Mouse (Mus musculus) midbrain, postnatal 0 days (tissue): Measurements from ENCODE around the gene 9130019O22Rik. TPM values are rescaled to one million over a fixed set of nuclear protein-coding genes. Genes with fewer than 3 reads are reported as not detected.
"Not testable (repeated sequence)": the region's sequence is repeated elsewhere in the genome, so short reads cannot be mapped to it uniquely, and the experiment has no call there.

ENCODE experiments used
- ATAC-seq: fragments of 200-750 bp; cut with Nextera tagmentation; 2 replicates; pipeline ENCODE4 v1.8.0; 2017; ENCODE audit warnings: moderate number of reproducible peaks, mild to moderate bottlenecking, moderate TSS enrichment, moderate library complexity; ENCODE audit not compliant: low FRiP score
- DNase-seq: peaks from one replicate; pipeline ENCODE4 v3.0.0-alpha.2; 2015; ENCODE audit warnings: low spot score
- H3K27ac ChIP-seq: fragments of 300-500 bp; sonication (generic); 2 replicates; pipeline ENCODE4 v1.5.1; 2014; ENCODE audit warnings: low read depth, mild to moderate bottlenecking, low read length, mixed read lengths
- H3K27me3 ChIP-seq: fragments of 300-500 bp; sonication (generic); 2 replicates; pipeline ENCODE4 v1.6.1; 2014; ENCODE audit warnings: low read length, control low read depth, mixed read lengths; ENCODE audit not compliant: insufficient read depth
- H3K36me3 ChIP-seq: fragments of 300-500 bp; sonication (generic); 2 replicates; pipeline ENCODE4 v1.6.1; 2014; ENCODE audit warnings: low read length, control low read depth, mixed read lengths; ENCODE audit not compliant: insufficient read depth
- H3K4me1 ChIP-seq: fragments of 300-500 bp; sonication (generic); 2 replicates; pipeline ENCODE4 v1.6.1; 2014; ENCODE audit warnings: mild to moderate bottlenecking, control low read depth, antibody characterized with exemption, low read length, mixed read lengths; ENCODE audit not compliant: insufficient read depth
- H3K4me2 ChIP-seq: fragments of 300-500 bp; sonication (generic); 2 replicates; pipeline ENCODE4 v1.6.1; 2014; ENCODE audit warnings: low read depth, mild to moderate bottlenecking, low read length, mixed read lengths; ENCODE audit not compliant: poor library complexity, severe bottlenecking
- H3K4me3 ChIP-seq: fragments of 300-500 bp; sonication (generic); 2 replicates; pipeline ENCODE4 v1.5.1; 2014; ENCODE audit warnings: low read depth, mild to moderate bottlenecking, low read length, moderate library complexity
- H3K9ac ChIP-seq: fragments of 300-500 bp; sonication (generic); replicated peaks from 2 replicates; pipeline ENCODE4 v1.6.1; 2014; ENCODE audit warnings: mild to moderate bottlenecking, low read length, moderate library complexity, mixed read lengths; ENCODE audit not compliant: poor library complexity, severe bottlenecking
- H3K9me3 ChIP-seq: fragments of 300-500 bp; sonication (generic); 2 replicates; pipeline ENCODE4 v1.6.1; 2016; ENCODE audit warnings: low read length, control low read depth
- CTCF ChIP-seq: IDR thresholded peaks from 2 replicates; pipeline ENCODE4 v1.5.1; 2016; ENCODE audit warnings: antibody characterized with exemption, mild to moderate bottlenecking
- WGBS: fragments of 180-500 bp; shearing (Covaris S2); extraction: QIAGEN DNeasy Blood & Tissue Kit; methylation state at CpG from one replicate; pipeline ENCODE4 v1.1.7; 2014; 5-methylcytosine and 5-hydroxymethylcytosine counted together
- polyA plus RNA-seq: library from polyadenylated mRNA; unstranded; fragments of >200 nt; fragmentation: Nextera tagmentation; extraction: Ambion mirVana; gene quantifications from 2 replicates; pipeline ENCODE4 v1.2.1, GENCODE M21; 2015
- total RNA-seq: library from RNA; depleted of rRNA; stranded (reverse); fragments of >200 nt; gene quantifications from 2 replicates; pipeline ENCODE4 v1.2.3, GENCODE M21; 2014; rRNA removed

The 9130019O22Rik gene
- total and polyA plus RNA-seq, 2 experiments from 2014 or later: 1.4 to 4.0 TPM

GRCm38 (mm10) chr7:127342332-127342731 lies 44.6 kb downstream of the 9130019O22Rik start:
- no peak for ATAC-seq
- H3K4me1 ChIP-seq: peaks cover 3% of the 10 kb centered on the region
- H3K27ac ChIP-seq: no peak overlapping the region
- TF ChIP-seq CTCF: peak; percentile 56
- no peak overlapping the region for H3K4me2 ChIP-seq
- H3K27me3 ChIP-seq: no peaks in the 10 kb centered on the region
- H3K9me3 ChIP-seq: no peaks in the 10 kb centered on the region
- 68% methylated on average over 4 of the region's 4 CpGs for WGBS
- peak; percentile 25 for DNase-seq
- peaks cover 7% of the 10 kb centered on the region; the same call in 1 of the 2 replicates for H3K36me3 ChIP-seq
- H3K4me3 ChIP-seq: no peak overlapping the region
- no peak overlapping the region for H3K9ac ChIP-seq

- H3K4me2 ChIP-seq, H3K4me1 ChIP-seq, ATAC-seq, H3K36me3 ChIP-seq, DNase-seq, H3K9ac ChIP-seq, H3K27ac ChIP-seq, H3K4me3 ChIP-seq, H3K9me3 ChIP-seq, H3K27me3 ChIP-seq: not testable (repeated sequence)
- WGBS: 94% methylated on average over 5 of the region's 6 CpGs
Observed at GRCm38 (mm10) chr7:127341861-127342260, 45.1 kb downstream of the 9130019O22Rik start.

- ATAC-seq (no peak), DNase-seq (no peak)
- no peaks in the 10 kb centered on the region for H3K27me3 ChIP-seq
- H3K27ac ChIP-seq: no peak overlapping the region
- TF ChIP-seq CTCF: no peak
- H3K9me3 ChIP-seq: no peaks in the 10 kb centered on the region
- WGBS: 94% methylated on average over 8 of the region's 8 CpGs
- H3K9ac ChIP-seq: no peak overlapping the region
- peaks cover 7% of the 10 kb centered on the region; the same call in 1 of the 2 replicates for H3K36me3 ChIP-seq
- no peak overlapping the region for H3K4me2 ChIP-seq
- H3K4me3 ChIP-seq: no peak overlapping the region
- peaks cover 3% of the 10 kb centered on the region for H3K4me1 ChIP-seq
Observed at GRCm38 (mm10) chr7:127341356-127341755, 45.6 kb downstream of the 9130019O22Rik start.

- no peaks in the 10 kb centered on the region for H3K9me3 ChIP-seq
- no peak overlapping the region for H3K4me3 ChIP-seq
- H3K36me3 ChIP-seq: no peaks in the 10 kb centered on the region
- H3K9ac ChIP-seq: no peak overlapping the region
- no peak overlapping the region for H3K4me2 ChIP-seq
- DNase-seq (no peak), ATAC-seq (no peak)
- TF ChIP-seq CTCF: no peak
- H3K4me1 ChIP-seq: no peaks in the 10 kb centered on the region
- WGBS: 80% methylated on average over 4 of the region's 4 CpGs
- H3K27me3 ChIP-seq: no peaks in the 10 kb centered on the region
- no peak overlapping the region for H3K27ac ChIP-seq
Observed at GRCm38 (mm10) chr7:127337636-127338035, 49.3 kb downstream of the 9130019O22Rik start.

- Histone ChIP-seq H3K27ac (no peak overlapping the region), H3K4me2 (no peak overlapping the region), H3K9ac (no peak overlapping the region), H3K4me1 (no peaks in the 10 kb centered on the region), H3K9me3 (no peaks in the 10 kb centered on the region), H3K36me3 (no peaks in the 10 kb centered on the region), H3K4me3 (no peak overlapping the region), H3K27me3 (no peaks in the 10 kb centered on the region)
- ATAC-seq: no peak
- WGBS: 92% methylated on average over 4 of the region's 4 CpGs
- no peak for DNase-seq
- TF ChIP-seq CTCF: no peak
Observed at GRCm38 (mm10) chr7:127335604-127336003, 51.4 kb downstream of the 9130019O22Rik start.

GRCm38 (mm10) chr7:127333240-127333639 lies 53.7 kb downstream of the 9130019O22Rik start:
- no peaks in the 10 kb centered on the region for H3K9me3 ChIP-seq
- TF ChIP-seq CTCF: no peak
- no peak overlapping the region for H3K9ac ChIP-seq
- ATAC-seq (no peak), DNase-seq (no peak)
- H3K27ac ChIP-seq: no peak overlapping the region
- WGBS: 84% methylated on average over 6 of the region's 6 CpGs
- no peaks in the 10 kb centered on the region for H3K36me3 ChIP-seq
- no peaks in the 10 kb centered on the region for H3K4me1 ChIP-seq
- no peak overlapping the region for H3K4me3 ChIP-seq
- no peaks in the 10 kb centered on the region for H3K27me3 ChIP-seq
- no peak overlapping the region for H3K4me2 ChIP-seq

Other genes with a start within 250 kb of the 9130019O22Rik start
- 0.16 TPM in 1 of 2 replicates, not detected in the other for gene Spn, start 249.3 kb downstream of the 9130019O22Rik start, total RNA-seq
- not detected in 2 replicates for gene Spn, start 249.3 kb downstream of the 9130019O22Rik start, polyA plus RNA-seq
- gene Cd2bp2, start 191.1 kb downstream of the 9130019O22Rik start, total RNA-seq: 85.7 and 103 TPM in 2 replicates
- 62.6 and 64.8 TPM in 2 replicates for gene Cd2bp2, start 191.1 kb downstream of the 9130019O22Rik start, polyA plus RNA-seq
- 70.2 and 72.3 TPM in 2 replicates for gene Tbc1d10b, start 178.7 kb downstream of the 9130019O22Rik start, total RNA-seq
- 24.5 and 28.7 TPM in 2 replicates for gene Tbc1d10b, start 178.7 kb downstream of the 9130019O22Rik start, polyA plus RNA-seq
- gene Mylpf, start 178.3 kb downstream of the 9130019O22Rik start, total RNA-seq: 0.90 and 1.4 TPM in 2 replicates
- 1.5 and 2.2 TPM in 2 replicates for gene Mylpf, start 178.3 kb downstream of the 9130019O22Rik start, polyA plus RNA-seq
- gene Zfp553, start 154.1 kb downstream of the 9130019O22Rik start, total RNA-seq: 37.4 and 39.6 TPM in 2 replicates
- gene Zfp553, start 154.1 kb downstream of the 9130019O22Rik start, polyA plus RNA-seq: 32.3 TPM in 2 replicates
- 0.22 and 3.7 TPM in 2 replicates for gene Sept1, start 154.0 kb downstream of the 9130019O22Rik start, total RNA-seq
- 4.2 and 5.3 TPM in 2 replicates for gene Sept1, start 154.0 kb downstream of the 9130019O22Rik start, polyA plus RNA-seq
- 76.8 and 94.5 TPM in 2 replicates for gene Zfp771, start 142.9 kb downstream of the 9130019O22Rik start, total RNA-seq
- gene Zfp771, start 142.9 kb downstream of the 9130019O22Rik start, polyA plus RNA-seq: 80.2 and 83.8 TPM in 2 replicates
- gene Dctpp1, start 126.5 kb downstream of the 9130019O22Rik start, total RNA-seq: 75.0 and 92.2 TPM in 2 replicates
- 120 and 132 TPM in 2 replicates for gene Dctpp1, start 126.5 kb downstream of the 9130019O22Rik start, polyA plus RNA-seq
- 70.0 and 79.3 TPM in 2 replicates for gene Sephs2, start 113.1 kb downstream of the 9130019O22Rik start, total RNA-seq
- 95.1 and 95.2 TPM in 2 replicates for gene Sephs2, start 113.1 kb downstream of the 9130019O22Rik start, polyA plus RNA-seq
- gene Itgal, start 90.9 kb downstream of the 9130019O22Rik start, total RNA-seq: 0.49 and 0.61 TPM in 2 replicates
- 0.22 TPM in 2 replicates for gene Itgal, start 90.9 kb downstream of the 9130019O22Rik start, polyA plus RNA-seq
- 47.2 and 56.3 TPM in 2 replicates for gene Zfp768, start 41.6 kb downstream of the 9130019O22Rik start, total RNA-seq
- gene Zfp768, start 41.6 kb downstream of the 9130019O22Rik start, polyA plus RNA-seq: 12.7 and 14.9 TPM in 2 replicates
- 8.3 and 8.6 TPM in 2 replicates for gene Zfp747, start 11.1 kb downstream of the 9130019O22Rik start, total RNA-seq
- 4.0 and 5.8 TPM in 2 replicates for gene Zfp747, start 11.1 kb downstream of the 9130019O22Rik start, polyA plus RNA-seq
- 8.5 and 9.1 TPM in 2 replicates for gene E430018J23Rik, start 6.5 kb upstream of the 9130019O22Rik start, total RNA-seq
- gene E430018J23Rik, start 6.5 kb upstream of the 9130019O22Rik start, polyA plus RNA-seq: 1.4 and 1.9 TPM in 2 replicates
- 4.7 and 6.7 TPM in 2 replicates for gene Zfp764, start 19.7 kb upstream of the 9130019O22Rik start, total RNA-seq
- gene Zfp764, start 19.7 kb upstream of the 9130019O22Rik start, polyA plus RNA-seq: 2.7 and 3.6 TPM in 2 replicates
- gene Zfp688, start 34.9 kb upstream of the 9130019O22Rik start, total RNA-seq: 21.1 and 33.1 TPM in 2 replicates
- gene Zfp688, start 34.9 kb upstream of the 9130019O22Rik start, polyA plus RNA-seq: 34.3 and 36.0 TPM in 2 replicates
- 7.7 and 11.0 TPM in 2 replicates for gene Zfp689, start 62.0 kb upstream of the 9130019O22Rik start, total RNA-seq
- 7.3 and 8.0 TPM in 2 replicates for gene Zfp689, start 62.0 kb upstream of the 9130019O22Rik start, polyA plus RNA-seq
- gene Prr14, start 72.4 kb upstream of the 9130019O22Rik start, total RNA-seq: 36.2 and 38.7 TPM in 2 replicates
- gene Prr14, start 72.4 kb upstream of the 9130019O22Rik start, polyA plus RNA-seq: 28.2 and 28.3 TPM in 2 replicates
- gene Fbrs, start 92.0 kb upstream of the 9130019O22Rik start, total RNA-seq: 41.0 and 44.8 TPM in 2 replicates
- gene Fbrs, start 92.0 kb upstream of the 9130019O22Rik start, polyA plus RNA-seq: 9.6 and 11.8 TPM in 2 replicates
- 31.7 and 50.8 TPM in 2 replicates for gene Srcap, start 124.8 kb upstream of the 9130019O22Rik start, total RNA-seq
- gene Srcap, start 124.8 kb upstream of the 9130019O22Rik start, polyA plus RNA-seq: 25.9 and 30.4 TPM in 2 replicates
- 19.6 and 32.1 TPM in 2 replicates for gene Gm42715, start 132.4 kb upstream of the 9130019O22Rik start, total RNA-seq
- 9.0 and 11.4 TPM in 2 replicates for gene Gm42715, start 132.4 kb upstream of the 9130019O22Rik start, polyA plus RNA-seq
- gene Tmem265, start 174.2 kb upstream of the 9130019O22Rik start, total RNA-seq: 1.9 and 2.7 TPM in 2 replicates
- gene Tmem265, start 174.2 kb upstream of the 9130019O22Rik start, polyA plus RNA-seq: 8.7 and 9.7 TPM in 2 replicates
- 54.0 and 60.9 TPM in 2 replicates for gene Phkg2, start 186.2 kb upstream of the 9130019O22Rik start, total RNA-seq
- gene Phkg2, start 186.2 kb upstream of the 9130019O22Rik start, polyA plus RNA-seq: 62.5 and 64.7 TPM in 2 replicates
- gene Ccdc189, start 201.4 kb upstream of the 9130019O22Rik start, total RNA-seq: 6.7 and 8.1 TPM in 2 replicates
- gene Ccdc189, start 201.4 kb upstream of the 9130019O22Rik start, polyA plus RNA-seq: 11.8 and 13.5 TPM in 2 replicates
- gene Rnf40, start 201.6 kb upstream of the 9130019O22Rik start, total RNA-seq: 34.5 and 42.9 TPM in 2 replicates
- 38.1 and 40.9 TPM in 2 replicates for gene Rnf40, start 201.6 kb upstream of the 9130019O22Rik start, polyA plus RNA-seq
- 36.1 and 42.6 TPM in 2 replicates for gene Zfp629, start 228.6 kb upstream of the 9130019O22Rik start, total RNA-seq
- 15.1 and 15.5 TPM in 2 replicates for gene Zfp629, start 228.6 kb upstream of the 9130019O22Rik start, polyA plus RNA-seq